Mouse (Mus musculus): ENCODE data around the gene Rab3il1. TPM values are rescaled to one million over a fixed set of nuclear protein-coding genes. Genes with fewer than 3 reads are reported as not detected.

The Rab3il1 gene
- polyA plus RNA-seq, 1 experiment = 22.0 TPM

GRCm38 (mm10) chr19:10013348-10013747 lies 11.9 kb downstream of the Rab3il1 start:
- DNase-seq (ENCODE audit: low spot score) = peak; percentile 18

DNA sequence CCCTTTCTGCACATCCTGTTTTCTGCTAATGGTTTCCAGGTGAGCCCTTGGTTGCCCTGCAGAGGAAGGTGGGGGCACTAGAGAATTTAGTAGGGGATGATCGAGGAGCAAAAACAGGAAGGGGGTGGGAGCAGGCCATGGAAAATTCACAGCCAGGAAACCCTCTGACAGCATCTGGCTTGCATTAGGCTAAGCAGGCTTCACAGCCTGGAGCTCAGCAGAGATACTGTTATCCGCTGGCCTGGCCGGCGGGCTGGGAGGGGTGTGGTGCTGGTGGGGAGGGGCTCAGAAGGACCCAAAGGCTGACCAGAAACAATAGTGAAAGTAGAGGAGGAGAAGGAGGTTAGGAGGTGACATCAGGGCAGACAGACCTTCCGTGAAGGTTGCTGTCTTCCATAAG lies 12.4 kb downstream of the Rab3il1 start:
- DNase-seq (ENCODE audit: low spot score) = no peak

GRCm38 (mm10) chr19:10014824-10015223 lies 13.4 kb downstream of the Rab3il1 start:
- DNase-seq (ENCODE audit: low spot score) = no peak

- no peak for DNase-seq (ENCODE audit: low spot score)
Measured at GRCm38 (mm10) chr19:10015442-10015841, 14.0 kb downstream of the Rab3il1 start.

DNA sequence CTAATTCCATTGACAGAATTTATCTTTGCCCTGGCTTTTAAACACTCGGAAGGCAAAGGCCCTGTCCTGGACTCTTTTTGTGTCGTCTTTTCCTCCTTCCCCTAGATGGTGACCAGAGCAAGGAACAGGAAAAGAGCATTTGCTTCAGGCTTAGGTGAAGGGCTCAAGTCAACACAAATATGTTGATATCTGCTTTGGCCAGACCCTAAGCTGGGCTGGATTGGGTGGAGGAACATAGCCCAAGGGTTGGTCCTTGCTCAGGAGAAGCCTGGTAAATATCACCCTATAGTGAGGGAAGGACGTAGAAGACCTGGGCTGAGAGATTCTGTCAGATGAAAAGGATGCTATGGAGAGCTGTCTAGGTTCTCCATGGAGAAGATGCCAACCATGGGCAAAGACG lies 14.7 kb downstream of the Rab3il1 start:
- DNase-seq (ENCODE audit: low spot score) = no peak

- DNase-seq (ENCODE audit: low spot score) = peak; percentile 80
Measured at GRCm38 (mm10) chr19:10017637-10018526, 16.4 kb downstream of the Rab3il1 start.

- no peak for DNase-seq (ENCODE audit: low spot score)
Measured at GRCm38 (mm10) chr19:10018527-10018818, 17.0 kb downstream of the Rab3il1 start.

- DNase-seq (ENCODE audit: low spot score) = no peak
Measured at GRCm38 (mm10) chr19:10019214-10019760, 17.8 kb downstream of the Rab3il1 start.

- DNase-seq (ENCODE audit: low spot score) = no peak
Measured at GRCm38 (mm10) chr19:10021981-10022380, 20.5 kb downstream of the Rab3il1 start.

DNA sequence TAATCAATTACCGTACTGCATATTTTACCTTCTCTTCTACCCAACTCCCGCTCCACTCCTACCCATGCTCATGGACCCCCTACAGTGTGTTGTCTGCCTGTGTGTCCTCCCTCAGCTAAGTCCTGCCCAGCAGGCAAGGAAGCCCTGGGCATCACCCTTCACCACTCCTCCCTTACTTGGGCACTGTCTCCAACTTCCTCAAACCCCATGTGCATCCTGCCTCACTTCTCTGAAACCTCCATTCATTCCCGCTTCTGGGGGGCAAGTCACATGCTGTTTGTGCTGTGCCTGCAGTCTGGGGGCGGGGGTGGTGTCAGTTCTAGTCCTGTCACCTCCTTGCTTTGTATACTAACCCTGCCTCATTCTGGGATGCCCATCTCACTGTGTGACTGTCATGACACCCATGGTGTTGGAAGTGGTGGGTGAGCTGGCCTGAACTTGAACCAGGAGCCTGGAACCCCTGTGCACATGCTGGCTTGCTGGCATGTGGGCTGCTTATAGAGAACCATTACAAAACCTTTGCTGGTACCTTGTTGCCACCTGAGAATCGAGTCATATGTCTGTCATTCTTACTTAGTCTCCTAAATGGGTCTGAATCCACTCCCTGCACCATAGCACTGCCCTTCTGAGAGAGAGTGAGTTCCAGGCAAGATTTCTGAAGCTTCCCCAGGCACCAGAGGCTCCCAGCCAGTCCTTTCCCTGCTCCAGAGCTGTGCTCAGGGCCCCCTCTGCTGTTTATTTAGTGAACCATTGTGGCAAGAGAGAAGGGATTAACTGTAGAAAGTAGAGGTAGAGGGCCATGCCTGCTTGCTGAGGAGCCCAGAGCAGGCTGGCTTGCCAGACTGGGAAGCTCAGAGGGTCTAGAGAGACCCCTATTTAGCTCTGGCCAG lies 21.2 kb downstream of the Rab3il1 start:
- DNase-seq (ENCODE audit: low spot score) = no peak

DNA sequence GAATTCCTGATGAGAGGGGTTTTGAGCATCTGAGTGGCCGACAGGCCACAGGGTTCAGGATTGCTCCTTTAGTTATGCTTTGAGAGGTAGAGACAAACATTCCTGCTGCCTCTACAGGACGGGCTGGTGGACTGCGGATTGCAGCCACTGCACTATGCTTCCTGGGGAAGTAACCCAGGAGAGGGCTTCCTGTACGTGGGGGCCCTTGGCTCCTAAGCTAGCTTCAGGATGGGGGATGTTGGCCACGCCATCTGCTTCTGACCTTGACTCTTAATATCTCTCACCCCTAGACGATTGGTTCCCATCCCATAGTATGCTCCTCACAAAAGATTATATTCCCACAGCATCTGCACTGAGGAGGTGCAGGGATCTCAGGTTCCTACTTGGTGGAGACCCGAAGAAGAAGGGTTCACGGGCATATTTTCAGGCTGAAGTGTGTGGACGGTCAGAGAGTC lies 21.9 kb downstream of the Rab3il1 start:
- no peak for DNase-seq (ENCODE audit: low spot score)

DNA sequence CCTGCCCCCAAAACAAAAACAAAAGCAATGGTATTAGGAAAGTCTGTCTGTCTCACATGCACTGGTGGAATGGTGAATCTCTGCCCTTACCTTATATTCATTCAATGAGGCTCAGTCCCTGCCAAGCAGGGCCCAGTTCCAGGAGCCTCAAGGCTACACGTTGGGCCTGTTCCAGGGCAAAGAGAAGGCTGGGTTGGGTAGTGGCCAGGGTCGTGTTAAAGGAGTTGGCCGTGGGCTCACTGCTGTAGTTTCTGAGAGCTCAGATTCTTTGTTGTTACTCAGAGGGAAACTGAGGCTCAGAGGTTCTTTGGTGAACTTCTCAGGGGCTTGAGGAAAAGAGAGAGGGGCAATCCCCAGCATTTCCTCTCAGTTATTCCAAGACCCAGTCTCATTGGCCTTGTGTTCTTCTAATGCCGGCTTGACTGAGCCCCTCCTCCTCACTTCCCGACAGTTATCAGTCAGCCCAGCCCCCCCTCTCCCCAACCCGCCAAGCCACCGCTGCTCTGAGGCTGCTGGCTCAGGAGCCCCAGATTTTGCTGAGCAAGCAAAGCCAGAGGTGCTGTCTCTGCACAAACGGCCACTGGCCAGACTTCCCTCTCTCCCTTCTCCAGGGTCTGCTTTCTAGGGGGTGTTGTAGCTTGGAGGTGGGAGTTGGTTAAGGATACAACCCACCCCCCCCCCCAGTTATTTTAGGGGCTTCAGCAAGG lies 23.9 kb downstream of the Rab3il1 start:
- DNase-seq (ENCODE audit: low spot score) = no peak

DNA sequence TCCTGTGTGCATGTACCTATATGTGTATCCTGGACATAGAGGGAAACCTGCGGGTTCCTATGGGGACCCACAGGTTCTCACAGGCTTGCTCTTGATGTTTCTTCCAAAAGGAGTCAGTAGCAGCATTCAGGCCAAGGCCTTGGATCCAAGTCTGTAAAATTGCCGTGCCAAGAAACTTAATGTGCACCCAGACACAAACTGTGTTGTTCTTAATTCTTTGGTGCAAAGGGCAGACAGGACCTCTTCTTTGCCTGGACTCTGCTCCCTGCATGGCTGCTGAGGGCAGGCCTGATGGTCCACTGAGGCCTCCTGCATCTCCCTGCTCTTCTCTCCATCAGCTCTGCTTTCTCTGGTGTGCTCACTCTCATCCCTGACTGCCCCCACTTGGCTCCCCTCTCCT lies 28.3 kb downstream of the Rab3il1 start:
- no peak for DNase-seq (ENCODE audit: low spot score)

DNA sequence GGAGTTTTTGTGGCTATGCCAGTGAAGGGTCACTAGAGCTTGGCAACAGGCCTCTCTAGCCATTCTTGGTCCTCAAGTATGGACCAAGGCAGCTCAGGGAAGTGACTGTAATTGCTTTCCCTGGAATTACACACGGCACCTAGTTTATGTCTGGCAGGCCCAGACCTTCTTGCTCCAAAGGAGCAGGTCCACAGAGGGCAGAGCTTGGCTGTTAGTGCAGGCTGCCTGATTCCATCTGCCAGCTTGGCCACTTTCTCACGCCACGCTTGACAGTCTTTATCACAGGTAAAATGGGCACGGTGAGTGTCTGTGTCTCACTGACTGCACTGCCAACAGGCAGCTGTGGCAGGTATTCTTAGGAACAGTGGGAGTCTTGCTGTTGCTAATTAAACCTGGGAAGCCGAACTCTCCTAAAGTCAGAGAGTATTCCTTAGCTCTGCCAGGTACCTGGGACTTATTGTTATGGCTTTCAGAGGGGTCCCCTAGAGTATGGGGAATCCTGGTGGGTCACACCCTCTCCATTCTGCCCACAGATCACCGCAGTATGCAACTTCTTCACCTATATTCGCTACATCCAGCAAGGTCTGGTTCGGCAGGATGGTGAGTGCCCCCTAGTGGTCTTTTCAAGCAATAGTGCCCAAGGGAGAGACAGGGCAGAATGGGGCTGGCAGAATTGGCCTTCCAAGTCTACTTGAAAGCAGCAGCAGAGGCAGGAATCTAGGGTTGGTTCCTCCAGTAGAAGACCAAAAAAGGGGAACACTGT lies 31.9 kb downstream of the Rab3il1 start:
- DNase-seq (ENCODE audit: low spot score) = no peak

- no peak for DNase-seq (ENCODE audit: low spot score)
Measured at GRCm38 (mm10) chr19:10034356-10034755, 32.9 kb downstream of the Rab3il1 start.

- DNase-seq (ENCODE audit: low spot score) = no peak
Measured at GRCm38 (mm10) chr19:10034785-10035447, 33.4 kb downstream of the Rab3il1 start.

- DNase-seq (ENCODE audit: low spot score) = no peak
Measured at GRCm38 (mm10) chr19:10037534-10037933, 36.1 kb downstream of the Rab3il1 start.

DNA sequence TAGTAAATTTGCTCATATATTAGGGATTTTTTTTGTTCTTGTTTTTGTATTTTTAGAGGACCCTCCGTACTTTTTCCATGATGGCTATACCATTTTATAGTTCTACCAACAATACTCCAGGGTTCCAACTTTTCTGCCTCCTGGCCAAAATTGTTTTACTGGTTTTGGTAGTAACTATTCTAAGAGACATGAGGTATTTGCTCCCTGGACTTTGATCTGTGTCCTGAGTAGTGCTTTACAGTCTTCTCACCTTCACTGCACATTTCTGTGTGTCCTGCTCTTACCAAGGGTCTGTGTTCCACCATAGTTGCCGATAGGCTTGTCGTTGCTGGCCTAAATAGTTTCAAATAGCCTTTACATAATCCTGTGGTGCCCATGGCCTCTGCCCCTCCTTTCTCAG lies 36.9 kb downstream of the Rab3il1 start:
- DNase-seq (ENCODE audit: low spot score) = no peak

DNA sequence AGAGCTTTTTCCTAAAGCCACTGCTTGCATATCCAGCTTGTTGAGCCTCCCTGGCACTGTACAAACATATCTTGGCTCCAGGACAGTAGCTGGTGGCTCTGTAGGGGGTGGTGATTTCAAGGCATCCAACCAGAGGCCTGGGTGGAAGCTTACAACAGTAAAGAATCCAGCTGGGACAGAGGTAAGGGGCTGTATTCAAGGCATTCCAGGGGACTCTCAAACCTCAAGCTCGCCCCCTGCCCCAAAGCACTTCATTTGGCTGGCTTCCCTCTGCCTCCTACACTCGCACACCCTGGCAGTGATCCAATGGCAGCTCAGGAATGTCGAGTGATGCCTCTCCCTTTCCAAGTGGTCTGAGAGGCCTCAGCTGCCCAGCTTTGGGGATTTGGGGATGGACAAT lies 37.4 kb downstream of the Rab3il1 start:
- DNase-seq (ENCODE audit: low spot score) = no peak

- no peak for DNase-seq (ENCODE audit: low spot score)
Measured at GRCm38 (mm10) chr19:10039615-10040014, 38.1 kb downstream of the Rab3il1 start.

Measured in urinary bladder, adult 2 months (tissue).